Mouse (Mus musculus) mouse embryonic stem cell (cell line): ENCODE measurements around the gene Plcg2.

Source experiments
- in situ Hi-C, 2 experiments: fragments of 300-500 bp; cut with MboI; formaldehyde crosslinking; loops; 1 replicate in 1 of 2; 3 replicates in 1 of 2; pipeline ENCODE4 v1.14.3; 2019 to 2020; ENCODE audit warnings: low sequenced_read_pairs in 2 of 2, low pct_unique_long_range_greater_than_20kb in 1 of 2, mixed read lengths in 1 of 2; ENCODE audit not compliant: unreplicated experiment in 1 of 2

The Plcg2 gene

GRCm38 (mm10) chr8:117667349-117668124 lies 169.4 kb downstream of the Plcg2 start:
- in situ Hi-C loops, result no loop called here

- in situ Hi-C loops, result no loop called here
Observed at GRCm38 (mm10) chr8:117670461-117670860, 172.4 kb downstream of the Plcg2 start.

- in situ Hi-C loops, result no loop called here
Observed at GRCm38 (mm10) chr8:117672558-117672957, 174.5 kb downstream of the Plcg2 start.

- in situ Hi-C loops, result no loop called here
Observed at GRCm38 (mm10) chr8:117673430-117673830, 175.3 kb downstream of the Plcg2 start, which contains the start of gene Sdr42e1. Gene Sdr42e1 (minus strand): TSS chr8:117673689.

- in situ Hi-C loops, result no loop called here
Observed at GRCm38 (mm10) chr8:117675171-117675570, 177.1 kb downstream of the Plcg2 start.

GRCm38 (mm10) chr8:117676460-117676859 lies 178.4 kb downstream of the Plcg2 start:
- in situ Hi-C loops, result no loop called here

GRCm38 (mm10) chr8:117677011-117677410 lies 178.9 kb downstream of the Plcg2 start:
- in situ Hi-C loops, result no loop called here

- in situ Hi-C loops, result no loop called here
Observed at GRCm38 (mm10) chr8:117678650-117679049, 180.6 kb downstream of the Plcg2 start.

GRCm38 (mm10) chr8:117683925-117684472 lies 185.9 kb downstream of the Plcg2 start:
- in situ Hi-C loops, result no loop called here

GRCm38 (mm10) chr8:117684504-117684903 lies 186.4 kb downstream of the Plcg2 start:
- in situ Hi-C loops, result no loop called here
